Mouse (Mus musculus): Measurements from ENCODE around the gene Slc25a16. TPM values are rescaled to one million over a fixed set of nuclear protein-coding genes. Genes with fewer than 3 reads are reported as not detected.

The Slc25a16 gene
- polyA plus RNA-seq, 1 experiment from 2014 or later = 9.6 TPM

Other genes starting within 250 kb of the Slc25a16 start
- gene Stox1, start 194.5 kb upstream of the Slc25a16 start, polyA plus RNA-seq (2014; fragmentation: Nextera tagmentation; extraction: Ambion mirVana) = 2.4 and 2.5 TPM in 2 replicates
- gene Ccar1, start 128.3 kb upstream of the Slc25a16 start, polyA plus RNA-seq (2014; fragmentation: Nextera tagmentation; extraction: Ambion mirVana) = 159 and 168 TPM in 2 replicates
- 33.3 and 36.0 TPM in 2 replicates for gene Tet1, start 11.6 kb upstream of the Slc25a16 start, polyA plus RNA-seq (2014; fragmentation: Nextera tagmentation; extraction: Ambion mirVana)
- 22.0 and 25.2 TPM in 2 replicates for gene Dna2, start 26.4 kb downstream of the Slc25a16 start, polyA plus RNA-seq (2014; fragmentation: Nextera tagmentation; extraction: Ambion mirVana)
- gene Rufy2, start 59.6 kb downstream of the Slc25a16 start, polyA plus RNA-seq (2014; fragmentation: Nextera tagmentation; extraction: Ambion mirVana) = 21.0 and 23.2 TPM in 2 replicates
- 172 and 174 TPM in 2 replicates for gene Hnrnph3, start 103.6 kb downstream of the Slc25a16 start, polyA plus RNA-seq (2014; fragmentation: Nextera tagmentation; extraction: Ambion mirVana)
- gene Pbld2, start 103.7 kb downstream of the Slc25a16 start, polyA plus RNA-seq (2014; fragmentation: Nextera tagmentation; extraction: Ambion mirVana) = 0.76 and 1.7 TPM in 2 replicates
- gene Pbld1, start 139.5 kb downstream of the Slc25a16 start, polyA plus RNA-seq (2014; fragmentation: Nextera tagmentation; extraction: Ambion mirVana) = 0.73 and 0.96 TPM in 2 replicates
- gene Atoh7, start 179.0 kb downstream of the Slc25a16 start, polyA plus RNA-seq (2014; fragmentation: Nextera tagmentation; extraction: Ambion mirVana) = 1.1 and 2.0 TPM in 2 replicates

All from midbrain, embryonic 11.5 days (tissue).